Mouse (Mus musculus): ENCODE measurements around the gene Snx17. TPM values are rescaled to one million over a fixed set of nuclear protein-coding genes. Genes with fewer than 3 reads are reported as not detected.
A peak's percentile ranks its signal among the peaks of the same experiment; 100 is the strongest.

Gene Snx17
- polyA plus RNA-seq, 1 experiment from 2014 or later, result 144 TPM

DNA sequence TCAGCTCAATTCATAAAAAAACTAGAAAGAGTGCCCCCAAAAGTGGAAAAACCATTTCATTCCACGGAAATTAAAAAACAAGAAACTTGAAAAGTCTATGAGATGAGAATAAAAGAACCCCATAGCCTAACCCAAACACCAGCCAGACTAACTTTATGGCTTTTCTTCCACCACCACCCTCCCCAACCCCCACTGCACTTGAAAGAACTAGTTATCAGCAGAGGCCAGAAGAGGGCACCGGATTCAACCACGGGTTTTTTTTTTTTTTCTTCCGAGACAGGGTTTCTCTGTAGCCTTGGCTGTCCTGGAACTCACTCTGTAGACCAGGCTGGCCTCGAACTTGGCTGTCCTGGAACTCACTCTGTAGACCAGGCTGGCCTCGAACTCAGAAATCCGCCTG, 25.3 kb downstream of the Snx17 start:
- Histone ChIP-seq H3K4me1 (ENCODE audit: control insufficient read depth, insufficient read depth, low read length) (0 out of 2 replicates have a peak, but pooled peaks cover 3% of the 10 kb centered on the region), H3K36me3 (ENCODE audit: control insufficient read depth, insufficient read depth, low read length) (0 out of 2 replicates have a peak, but pooled peaks cover 2% of the 10 kb centered on the region), H3K27ac (replicated peaks; ENCODE audit: low read depth, low read length) (no peak overlapping the region), H3K4me2 (ENCODE audit: low read depth, severe bottlenecking) (no peak overlapping the region), H3K9me3 (ENCODE audit: control insufficient read depth, low read length) (no peaks in the 10 kb centered on the region), H3K9ac (ENCODE audit: low read length) (no peak overlapping the region), H3K4me3 (ENCODE audit: low read depth, low read length) (no peak overlapping the region), H3K27me3 (ENCODE audit: control insufficient read depth, insufficient read depth, low read length) (no peaks in the 10 kb centered on the region)
- 47% methylated on average over 5 of the region's 7 CpGs for WGBS
- DNase-seq (ENCODE audit: low spot score) (no peak), ATAC-seq (ENCODE audit: insufficient number of reproducible peaks, low FRiP score, low TSS enrichment, low read depth) (no peak)

GRCm38 (mm10) chr5:31219070-31219469, 26.0 kb downstream of the Snx17 start:
- 4% methylated on average over 2 of the region's 2 CpGs for WGBS
- H3K4me3 ChIP-seq (ENCODE audit: low read depth, low read length), result peak overlapping the region; percentile 98; the same call in 1 of the 2 replicates
- 0 out of 2 replicates have a peak, but pooled peaks cover 3% of the 10 kb centered on the region for H3K4me1 ChIP-seq (ENCODE audit: control insufficient read depth, insufficient read depth, low read length)
- H3K27me3 ChIP-seq (ENCODE audit: control insufficient read depth, insufficient read depth, low read length), result no peaks in the 10 kb centered on the region
- peak overlapping the region; percentile 82 for H3K4me2 ChIP-seq (ENCODE audit: low read depth, severe bottlenecking)
- H3K27ac ChIP-seq (replicated peaks; ENCODE audit: low read depth, low read length), result no peak overlapping the region
- 0 out of 2 replicates have a peak, but pooled peaks cover 2% of the 10 kb centered on the region for H3K36me3 ChIP-seq (ENCODE audit: control insufficient read depth, insufficient read depth, low read length)
- ATAC-seq (ENCODE audit: insufficient number of reproducible peaks, low FRiP score, low TSS enrichment, low read depth), result no peak
- no peak for DNase-seq (ENCODE audit: low spot score)
- H3K9ac ChIP-seq (ENCODE audit: low read length), result no peak overlapping the region
- no peaks in the 10 kb centered on the region for H3K9me3 ChIP-seq (ENCODE audit: control insufficient read depth, low read length)

DNA sequence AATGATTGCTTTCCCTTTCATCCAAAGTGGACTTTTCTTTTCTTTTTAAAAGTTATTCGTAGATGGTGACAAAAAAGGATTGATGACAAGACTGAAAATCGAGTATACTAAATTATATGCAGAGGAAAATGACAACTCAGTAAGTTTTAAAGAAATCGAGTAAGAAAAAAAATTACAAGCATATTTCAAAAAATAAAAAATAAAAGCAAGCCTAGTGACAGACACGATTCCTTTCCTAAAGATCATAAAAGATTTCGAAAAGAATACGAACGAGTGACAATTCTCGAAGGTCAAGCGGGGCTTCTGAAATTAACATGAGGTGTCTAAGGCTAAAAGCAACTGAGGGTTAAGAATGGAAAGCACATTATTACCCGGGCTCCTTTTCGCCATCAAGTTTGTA, 26.4 kb downstream of the Snx17 start:
- no peak for ATAC-seq (ENCODE audit: insufficient number of reproducible peaks, low FRiP score, low TSS enrichment, low read depth)
- peak overlapping the region; percentile 82 for H3K4me2 ChIP-seq (ENCODE audit: low read depth, severe bottlenecking)
- H3K36me3 ChIP-seq (ENCODE audit: control insufficient read depth, insufficient read depth, low read length), result 0 out of 2 replicates have a peak, but pooled peaks cover 2% of the 10 kb centered on the region
- H3K27ac ChIP-seq (replicated peaks; ENCODE audit: low read depth, low read length), result no peak overlapping the region; the same call in 1 of the 2 replicates
- peak overlapping the region; percentile 98 for H3K4me3 ChIP-seq (ENCODE audit: low read depth, low read length)
- DNase-seq (ENCODE audit: low spot score), result no peak
- H3K9ac ChIP-seq (ENCODE audit: low read length), result peak overlapping the region; percentile 93
- H3K4me1 ChIP-seq (ENCODE audit: control insufficient read depth, insufficient read depth, low read length), result 0 out of 2 replicates have a peak, but pooled peaks cover 3% of the 10 kb centered on the region
- WGBS, result 2% methylated on average over 11 of the region's 11 CpGs
- no peaks in the 10 kb centered on the region for H3K27me3 ChIP-seq (ENCODE audit: control insufficient read depth, insufficient read depth, low read length)
- H3K9me3 ChIP-seq (ENCODE audit: control insufficient read depth, low read length), result no peaks in the 10 kb centered on the region

- no peaks in the 10 kb centered on the region for H3K9me3 ChIP-seq (ENCODE audit: control insufficient read depth, low read length)
- WGBS, result under 1% methylated on average over 40 of the region's 40 CpGs
- peak; percentile 72 for DNase-seq (ENCODE audit: low spot score)
- ATAC-seq (ENCODE audit: insufficient number of reproducible peaks, low FRiP score, low TSS enrichment, low read depth), result peak; percentile 78
- H3K4me2 ChIP-seq (ENCODE audit: low read depth, severe bottlenecking), result peak overlapping the region; percentile 82
- no peaks in the 10 kb centered on the region for H3K27me3 ChIP-seq (ENCODE audit: control insufficient read depth, insufficient read depth, low read length)
- 0 out of 2 replicates have a peak, but pooled peaks cover 3% of the 10 kb centered on the region for H3K4me1 ChIP-seq (ENCODE audit: control insufficient read depth, insufficient read depth, low read length)
- 0 out of 2 replicates have a peak, but pooled peaks cover 2% of the 10 kb centered on the region for H3K36me3 ChIP-seq (ENCODE audit: control insufficient read depth, insufficient read depth, low read length)
- H3K27ac ChIP-seq (replicated peaks; ENCODE audit: low read depth, low read length), result peak overlapping the region; percentile 85
- H3K9ac ChIP-seq (ENCODE audit: low read length), result peak overlapping the region; percentile 93
- peak overlapping the region; percentile 98 for H3K4me3 ChIP-seq (ENCODE audit: low read depth, low read length)
Observed at GRCm38 (mm10) chr5:31219911-31220447, 27.0 kb downstream of the Snx17 start.

DNA sequence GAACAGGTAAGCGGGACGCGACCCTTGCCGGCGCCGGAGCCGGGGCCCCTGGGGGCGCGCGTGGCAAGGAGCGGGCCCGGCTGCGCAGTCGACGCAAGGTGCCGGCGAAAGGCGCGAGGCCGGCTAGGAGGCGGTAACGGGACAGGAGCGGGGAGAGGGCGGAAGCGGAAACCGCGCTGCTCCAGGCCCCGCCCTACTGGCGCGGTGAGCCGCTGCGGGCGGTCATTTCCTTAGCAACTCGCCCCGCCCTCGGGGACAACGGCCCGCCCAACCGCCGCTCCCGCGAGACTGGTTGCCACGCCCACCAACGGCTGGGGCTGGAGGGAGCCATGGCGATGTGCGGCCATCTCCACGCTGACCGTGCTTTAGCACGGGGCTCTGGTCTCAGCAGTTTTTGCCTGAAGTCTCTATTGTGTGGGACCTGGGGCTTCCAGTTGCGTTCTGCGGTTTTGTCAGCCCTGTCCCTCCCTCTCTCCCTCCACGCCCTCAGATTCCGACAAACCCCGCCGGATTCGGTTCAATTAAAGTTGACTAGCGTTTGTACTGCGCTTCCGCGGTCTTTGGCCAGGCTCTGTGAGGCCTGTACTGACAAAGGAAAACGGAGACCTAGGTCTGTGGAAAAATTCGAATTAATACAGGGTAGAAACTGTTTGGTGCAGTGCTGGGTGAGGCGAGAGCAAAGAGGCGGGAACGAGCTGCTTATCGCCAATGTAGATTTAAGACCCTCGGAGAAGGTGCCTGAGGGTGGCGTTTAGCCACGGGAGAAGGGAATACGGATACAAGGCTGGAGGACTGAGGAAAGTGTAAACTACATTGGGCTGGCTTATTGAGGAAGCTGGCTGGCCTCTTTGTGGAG, 27.6 kb downstream of the Snx17 start, which contains the start of gene Ppm1g:
TSS of gene Ppm1g (minus strand) at position 240 of the 856 bp plus-strand sequence.
- ATAC-seq (ENCODE audit: insufficient number of reproducible peaks, low FRiP score, low TSS enrichment, low read depth) (peak; percentile 95), DNase-seq (ENCODE audit: low spot score) (peak; percentile 99)
- H3K36me3 ChIP-seq (ENCODE audit: control insufficient read depth, insufficient read depth, low read length), result 0 out of 2 replicates have a peak, but pooled peaks cover 2% of the 10 kb centered on the region
- peak within 1 kb of the TSS; percentile 93 for H3K9ac ChIP-seq (ENCODE audit: low read length)
- H3K4me1 ChIP-seq (ENCODE audit: control insufficient read depth, insufficient read depth, low read length), result 0 out of 2 replicates have a peak, but pooled peaks cover 3% of the 10 kb centered on the region
- peak within 1 kb of the TSS; percentile 98 for H3K4me3 ChIP-seq (ENCODE audit: low read depth, low read length)
- under 1% methylated on average over 65 of the region's 70 CpGs for WGBS
- peak within 1 kb of the TSS; percentile 82 for H3K4me2 ChIP-seq (ENCODE audit: low read depth, severe bottlenecking)
- H3K27ac ChIP-seq (replicated peaks; ENCODE audit: low read depth, low read length), result peak within 1 kb of the TSS; percentile 85
- no peaks in the 10 kb centered on the region for H3K9me3 ChIP-seq (ENCODE audit: control insufficient read depth, low read length)
- H3K27me3 ChIP-seq (ENCODE audit: control insufficient read depth, insufficient read depth, low read length), result no peaks in the 10 kb centered on the region

DNA sequence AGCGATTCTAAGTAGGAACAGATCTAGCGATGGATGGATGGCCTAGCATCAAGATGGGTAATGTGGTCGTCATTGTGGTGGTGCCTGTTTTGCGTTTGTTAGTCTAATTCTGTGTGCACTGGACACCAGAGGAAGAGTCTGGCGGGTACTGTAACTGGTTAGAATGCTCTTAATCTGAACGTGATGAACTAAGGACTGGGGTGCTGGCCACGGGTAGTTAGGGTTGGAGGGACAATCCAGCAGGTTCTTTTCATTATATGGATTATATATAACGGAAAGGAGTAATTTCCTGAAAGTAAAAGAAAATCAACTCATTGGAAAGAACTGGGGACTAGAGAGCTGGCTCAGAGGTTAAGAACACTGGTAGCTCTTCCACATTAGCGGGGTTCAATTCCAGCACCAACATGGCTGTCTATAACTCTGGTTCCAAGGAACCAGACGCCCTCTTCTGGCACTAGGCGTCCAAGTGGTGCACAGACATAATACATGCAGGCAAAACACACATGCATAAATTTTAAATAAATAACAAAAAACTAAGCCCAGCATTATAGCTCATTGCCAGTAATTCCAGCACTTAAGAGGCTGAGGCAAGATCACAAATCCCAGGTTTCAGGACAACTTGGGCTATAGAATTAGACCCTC, 28.4 kb downstream of the Snx17 start:
- Histone ChIP-seq H3K36me3 (ENCODE audit: control insufficient read depth, insufficient read depth, low read length) (0 out of 2 replicates have a peak, but pooled peaks cover 2% of the 10 kb centered on the region), H3K4me1 (ENCODE audit: control insufficient read depth, insufficient read depth, low read length) (0 out of 2 replicates have a peak, but pooled peaks cover 3% of the 10 kb centered on the region), H3K27me3 (ENCODE audit: control insufficient read depth, insufficient read depth, low read length) (no peaks in the 10 kb centered on the region), H3K4me3 (ENCODE audit: low read depth, low read length) (peak overlapping the region; percentile 98), H3K9ac (ENCODE audit: low read length) (peak overlapping the region; percentile 93), H3K27ac (replicated peaks; ENCODE audit: low read depth, low read length) (peak overlapping the region; percentile 85), H3K4me2 (ENCODE audit: low read depth, severe bottlenecking) (peak overlapping the region; percentile 82), H3K9me3 (ENCODE audit: control insufficient read depth, low read length) (no peaks in the 10 kb centered on the region)
- no peak for ATAC-seq (ENCODE audit: insufficient number of reproducible peaks, low FRiP score, low TSS enrichment, low read depth)
- DNase-seq (ENCODE audit: low spot score), result peak; percentile 66
- 12% methylated on average over 11 of the region's 11 CpGs for WGBS

GRCm38 (mm10) chr5:31222696-31223095, 29.7 kb downstream of the Snx17 start:
- Histone ChIP-seq H3K9ac (ENCODE audit: low read length) (no peak overlapping the region), H3K27me3 (ENCODE audit: control insufficient read depth, insufficient read depth, low read length) (no peaks in the 10 kb centered on the region), H3K4me2 (ENCODE audit: low read depth, severe bottlenecking) (no peak overlapping the region), H3K36me3 (ENCODE audit: control insufficient read depth, insufficient read depth, low read length) (no peaks in the 10 kb centered on the region), H3K9me3 (ENCODE audit: control insufficient read depth, low read length) (no peaks in the 10 kb centered on the region), H3K27ac (replicated peaks; ENCODE audit: low read depth, low read length) (no peak overlapping the region), H3K4me1 (ENCODE audit: control insufficient read depth, insufficient read depth, low read length) (0 out of 2 replicates have a peak, but pooled peaks cover 3% of the 10 kb centered on the region), H3K4me3 (ENCODE audit: low read depth, low read length) (no peak overlapping the region)
- ATAC-seq (ENCODE audit: insufficient number of reproducible peaks, low FRiP score, low TSS enrichment, low read depth) (no peak), DNase-seq (ENCODE audit: low spot score) (no peak)
- WGBS, result 90% methylated on average over 9 of the region's 9 CpGs

- DNase-seq (ENCODE audit: low spot score) (no peak), ATAC-seq (ENCODE audit: insufficient number of reproducible peaks, low FRiP score, low TSS enrichment, low read depth) (no peak)
- H3K4me3 ChIP-seq (ENCODE audit: low read depth, low read length), result no peak overlapping the region
- H3K9ac ChIP-seq (ENCODE audit: low read length), result no peak overlapping the region
- no peak overlapping the region for H3K27ac ChIP-seq (replicated peaks; ENCODE audit: low read depth, low read length)
- H3K4me2 ChIP-seq (ENCODE audit: low read depth, severe bottlenecking), result no peak overlapping the region
- H3K36me3 ChIP-seq (ENCODE audit: control insufficient read depth, insufficient read depth, low read length), result no peaks in the 10 kb centered on the region
- H3K9me3 ChIP-seq (ENCODE audit: control insufficient read depth, low read length), result no peaks in the 10 kb centered on the region
- H3K4me1 ChIP-seq (ENCODE audit: control insufficient read depth, insufficient read depth, low read length), result no peaks in the 10 kb centered on the region
- no peaks in the 10 kb centered on the region for H3K27me3 ChIP-seq (ENCODE audit: control insufficient read depth, insufficient read depth, low read length)
- WGBS, result 73% methylated on average over 1 of the region's 1 CpGs
Observed at GRCm38 (mm10) chr5:31226641-31227040, 33.6 kb downstream of the Snx17 start.

Measured in limb, embryonic 11.5 days (tissue).